8 mouse cellular contexts compared by ENCODE assay signal in genomic region chr4:115101682-115102081, GRCm38 (mm10). TPM values are rescaled to one million over a fixed set of nuclear protein-coding genes. Genes with fewer than 3 reads are reported as not detected.
A peak's percentile ranks its signal among the peaks of the same experiment; 100 is the strongest.
DNase-seq lines count a peak whose midpoint lies in the region; ATAC-seq lines count a peak whose summit lies in the region.

No protein-coding gene starts in this region.

- no peak overlapping the region for H3K9ac ChIP-seq in forebrain, embryonic 11.5 days (ENCODE audit: low read length)

- no peak overlapping the region for H3K4me2 ChIP-seq in forebrain, embryonic 11.5 days (ENCODE audit: low read depth, low read length, severe bottlenecking)

- peak; percentile 25 for DNase-seq in gastrocnemius, adult 18-20 months (ENCODE audit: low spot score)
- no peak for DNase-seq in gastrocnemius, postnatal 25 days
- DNase-seq in brain, embryonic 18.5 days (ENCODE audit: low read depth, low spot score): peak; percentile 49
- peak; percentile 82 for DNase-seq in forebrain, embryonic 11.5 days (ENCODE audit: low spot score)
- DNase-seq in hindbrain, embryonic 10.5 days (ENCODE audit: low spot score): peak; percentile 68
- peak; percentile 25 for DNase-seq in layer of hippocampus, adult 9-10 months (ENCODE audit: low spot score)
- peak; percentile 66 for DNase-seq in lung, postnatal 14 days
- peak; percentile 78 to 84 for DNase-seq in right cerebral cortex, adult 2 months (ENCODE audit: low spot score in 2 of 2)

- H3K36me3 ChIP-seq in forebrain, embryonic 11.5 days (ENCODE audit: control insufficient read depth, insufficient read depth, low read length): no peaks in the 10 kb centered on the region
- H3K36me3 ChIP-seq in hindbrain, embryonic 10.5 days: no peaks in the 10 kb centered on the region

- H3K9me3 ChIP-seq in forebrain, embryonic 11.5 days (ENCODE audit: control insufficient read depth, low read length): no peaks in the 10 kb centered on the region
- H3K9me3 ChIP-seq in hindbrain, embryonic 10.5 days: no peaks in the 10 kb centered on the region

- H3K4me3 ChIP-seq in forebrain, embryonic 11.5 days (ENCODE audit: low read depth, low read length): no peak overlapping the region
- H3K4me3 ChIP-seq in hindbrain, embryonic 10.5 days: no peak overlapping the region

- H3K27me3 ChIP-seq in forebrain, embryonic 11.5 days (ENCODE audit: control insufficient read depth, insufficient read depth, low read length): peaks cover 5% of the 10 kb centered on the region
- peaks cover 13% of the 10 kb centered on the region for H3K27me3 ChIP-seq in hindbrain, embryonic 10.5 days (ENCODE audit: insufficient read depth, poor library complexity, severe bottlenecking)

- 41% methylated on average over 6 of the region's 6 CpGs for WGBS in forebrain, embryonic 11.5 days
- WGBS in hindbrain, embryonic 10.5 days: 44% methylated on average over 6 of the region's 6 CpGs

- no peaks in the 10 kb centered on the region for H3K4me1 ChIP-seq in forebrain, embryonic 11.5 days (replicated peaks; ENCODE audit: control insufficient read depth, insufficient read depth, low read length)
- peaks cover 5% of the 10 kb centered on the region for H3K4me1 ChIP-seq in hindbrain, embryonic 10.5 days (replicated peaks)

- H3K27ac ChIP-seq in forebrain, embryonic 11.5 days (ENCODE audit: low read depth, low read length): no peak overlapping the region
- no peak overlapping the region for H3K27ac ChIP-seq in hindbrain, embryonic 10.5 days

- ATAC-seq in forebrain, embryonic 11.5 days (replicated peaks; ENCODE audit: low FRiP score): peak; percentile 57; the same call in 1 of the 2 replicates

RNA-seq across cellular contexts. Expression of gene Pdzk1ip1, which starts 13.2 kb away (rescaled TPM):
- total RNA-seq in gastrocnemius, adult 18-20 months (2021): not detected
- not detected for total RNA-seq in gastrocnemius, postnatal 25 days (2021)
- polyA plus RNA-seq in forebrain, embryonic 11.5 days (2014; fragmentation: Nextera tagmentation; extraction: Ambion mirVana): 13.8 and 16.2 TPM in 2 replicates
- polyA plus RNA-seq in hindbrain, embryonic 10.5 days (2016; fragmentation: Nextera tagmentation; extraction: Ambion mirVana): 8.1 and 12.5 TPM in 2 replicates

RNA-seq across cellular contexts. Expression of gene Cyp4x1, which starts 32.4 kb away (rescaled TPM):
- not detected for total RNA-seq in gastrocnemius, adult 18-20 months (2021)
- total RNA-seq in gastrocnemius, postnatal 25 days (2021): not detected
- 0.31 and 0.47 TPM in 2 replicates for polyA plus RNA-seq in forebrain, embryonic 11.5 days (2014; fragmentation: Nextera tagmentation; extraction: Ambion mirVana)
- 0.40 and 0.82 TPM in 2 replicates for polyA plus RNA-seq in hindbrain, embryonic 10.5 days (2016; fragmentation: Nextera tagmentation; extraction: Ambion mirVana)

RNA-seq across cellular contexts. Expression of gene Tal1, which starts 45.5 kb away (rescaled TPM):
- total RNA-seq in gastrocnemius, adult 18-20 months (2021): 1 to 10 TPM in 1 of 2 experiments, under 1 TPM in 1; 0.93 to 1.0 TPM
- 1 to 10 TPM in 1 of 2 experiments, under 1 TPM in 1; 0.46 to 1.3 TPM for total RNA-seq in gastrocnemius, postnatal 25 days (2021)
- 3.4 and 3.7 TPM in 2 replicates for polyA plus RNA-seq in forebrain, embryonic 11.5 days (2014; fragmentation: Nextera tagmentation; extraction: Ambion mirVana)
- 3.2 and 4.7 TPM in 2 replicates for polyA plus RNA-seq in hindbrain, embryonic 10.5 days (2016; fragmentation: Nextera tagmentation; extraction: Ambion mirVana)
